25 mouse cellular contexts compared by ENCODE assay signal in genomic region chr9:44213538-44213937, GRCm38 (mm10). TPM values are rescaled to one million over a fixed set of nuclear protein-coding genes. Genes with fewer than 3 reads are reported as not detected.
DNase-seq lines count a peak whose midpoint lies in the region; ATAC-seq and TF ChIP-seq lines count a peak whose summit lies in the region.
"Had no signal": no experiment of that assay in that cellular context is flagged by ENCODE, and none has a peak within 500 bp of the region (broad histone marks: within the 10 kb centered on the region; RNA-seq: fewer than 3 reads in every experiment).

No protein-coding gene starts in this region.

- TF ChIP-seq CTCF in layer of hippocampus, adult 2 months (conservative IDR thresholded peaks at IDR 0.05) = no peak
- TF ChIP-seq CTCF in brain, embryonic 14.5 days (IDR thresholded peaks at IDR 0.05; ENCODE audit: borderline replicate concordance, extremely low read depth, insufficient read depth, insufficient read length) = no peak

- H3K4me3 ChIP-seq in layer of hippocampus, adult 2 months = no peak overlapping the region
- H3K4me3 ChIP-seq: embryonic facial prominence, embryonic 10.5 days; heart, embryonic 15.5 days; liver, embryonic 12.5 days; midbrain, embryonic 15.5 days had no signal

- peak; percentile 88 for ATAC-seq in megakaryocyte progenitor cell, adult 5-6 weeks (replicated peaks; ENCODE audit: poor library complexity)
- ATAC-seq in megakaryocyte-erythroid progenitor cell, adult 5-6 weeks (replicated peaks; ENCODE audit: low FRiP score, low TSS enrichment, poor library complexity, severe bottlenecking) = no peak
- ATAC-seq: forebrain, embryonic 16.5 days; liver, embryonic 12.5 days; midbrain, embryonic 15.5 days had no signal

- TF ChIP-seq POLR2A in brain, embryonic 14.5 days (IDR thresholded peaks at IDR 0.05; ENCODE audit: borderline replicate concordance, extremely low read depth, insufficient read depth, insufficient read length, poor library complexity, severe bottlenecking) = no peak

- peak overlapping the region; percentile 25; the same call in 1 of the 2 replicates for H3K27ac ChIP-seq in layer of hippocampus, adult 2 months
- H3K27ac ChIP-seq: embryonic facial prominence, embryonic 10.5 days; heart, embryonic 15.5 days; liver, embryonic 12.5 days; midbrain, embryonic 15.5 days had no signal

- no peak for DNase-seq in layer of hippocampus, adult 2 months (ENCODE audit: low spot score in 2 of 2)
- no peak for DNase-seq in layer of hippocampus, adult 18-20 months (ENCODE audit: low spot score in 2 of 2)
- peak; percentile 42 for DNase-seq in CD4-positive helper T cell, adult 2 months (ENCODE audit: low read depth, low spot score)
- DNase-seq in brain, embryonic 14.5 days (ENCODE audit: low read depth) = peak; percentile 19
- DNase-seq in testis, postnatal 10 days (ENCODE audit: low spot score) = no peak
- DNase-seq in ovary, postnatal 14 days (ENCODE audit: low spot score) = no peak
- DNase-seq: adrenal gland, postnatal 10 days; cerebellum, postnatal 10 days; kidney, adult 8-10 months; kidney, postnatal 4 days; lung, embryonic 14.5 days; lung, postnatal 4 days; right cerebral cortex, postnatal 25 days; thymus, adult 2 months had no signal

RNA-seq across cellular contexts. Expression of gene Cbl, which starts 20.3 kb away (rescaled TPM):
- total RNA-seq in layer of hippocampus, adult 2 months (2021) = 10 to 100 TPM; 61.7 to 66.5 TPM
- 10 to 100 TPM; 59.8 to 66.3 TPM for total RNA-seq in layer of hippocampus, adult 18-20 months (2021)
- polyA plus RNA-seq in brain, embryonic 14.5 days (2012; rRNA removed) = 24.5 and 30.7 TPM in 2 replicates
- 106 and 109 TPM in 2 replicates for total RNA-seq in megakaryocyte progenitor cell, adult 5-6 weeks (2015)
- total RNA-seq in megakaryocyte progenitor cell, adult 5-6 weeks (2017) = 28.9 and 45.7 TPM in 2 replicates
- 36.5 and 38.8 TPM in 2 replicates for total RNA-seq in megakaryocyte-erythroid progenitor cell, adult 5-6 weeks (2014; fragmentation: Nextera tagmentation)
- 8.4 and 39.5 TPM in 2 replicates for total RNA-seq in megakaryocyte-erythroid progenitor cell, adult 5-6 weeks (2017)

RNA-seq across cellular contexts. Expression of gene Ccdc153, which starts 26.9 kb away (rescaled TPM):
- 1 to 10 TPM; 3.6 to 4.1 TPM for total RNA-seq in layer of hippocampus, adult 2 months (2021)
- total RNA-seq in layer of hippocampus, adult 18-20 months (2021) = 1 to 10 TPM; 4.7 to 6.1 TPM
- polyA plus RNA-seq in brain, embryonic 14.5 days (2012; rRNA removed) = 0.15 TPM in 1 of 2 replicates, not detected in the other
- total RNA-seq in megakaryocyte progenitor cell, adult 5-6 weeks (2015) = not detected in 2 replicates
- not detected in 2 replicates for total RNA-seq in megakaryocyte progenitor cell, adult 5-6 weeks (2017)
- total RNA-seq in megakaryocyte-erythroid progenitor cell, adult 5-6 weeks (2014; fragmentation: Nextera tagmentation) = not detected in 2 replicates
- not detected in 2 replicates for total RNA-seq in megakaryocyte-erythroid progenitor cell, adult 5-6 weeks (2017)
- total RNA-seq: gastrocnemius, adult 8-10 months had no signal
- polyA plus RNA-seq: embryonic facial prominence, embryonic 10.5 days; forebrain, embryonic 16.5 days; hindbrain, embryonic 11.5 days; limb, embryonic 11.5 days; liver, embryonic 12.5 days; lung, embryonic 14.5 days; midbrain, embryonic 15.5 days; neural tube, embryonic 11.5 days had no signal

RNA-seq across cellular contexts. Expression of gene Pdzd3, which starts 37.7 kb away (rescaled TPM):
- total RNA-seq in layer of hippocampus, adult 2 months (2021) = 1 to 10 TPM; 1.1 to 1.5 TPM
- total RNA-seq in layer of hippocampus, adult 18-20 months (2021) = 1 to 10 TPM in 1 of 2 experiments, under 1 TPM in 1; 0.86 to 1.5 TPM
- 0.57 and 0.78 TPM in 2 replicates for polyA plus RNA-seq in brain, embryonic 14.5 days (2012; rRNA removed)
- 0.35 and 0.54 TPM in 2 replicates for total RNA-seq in megakaryocyte progenitor cell, adult 5-6 weeks (2015)
- not detected in 2 replicates for total RNA-seq in megakaryocyte progenitor cell, adult 5-6 weeks (2017)
- not detected in 2 replicates for total RNA-seq in megakaryocyte-erythroid progenitor cell, adult 5-6 weeks (2014; fragmentation: Nextera tagmentation)
- not detected in 2 replicates for total RNA-seq in megakaryocyte-erythroid progenitor cell, adult 5-6 weeks (2017)
- polyA plus RNA-seq: embryonic facial prominence, embryonic 10.5 days; hindbrain, embryonic 11.5 days; neural tube, embryonic 11.5 days had no signal

RNA-seq across cellular contexts. Expression of gene Nlrx1, which starts 54.9 kb away (rescaled TPM):
- 10 to 100 TPM; 11.6 to 13.9 TPM for total RNA-seq in layer of hippocampus, adult 2 months (2021)
- 10 to 100 TPM; 10.0 to 11.8 TPM for total RNA-seq in layer of hippocampus, adult 18-20 months (2021)
- 4.0 and 4.5 TPM in 2 replicates for polyA plus RNA-seq in brain, embryonic 14.5 days (2012; rRNA removed)
- total RNA-seq in megakaryocyte progenitor cell, adult 5-6 weeks (2015) = 4.1 and 4.7 TPM in 2 replicates
- total RNA-seq in megakaryocyte progenitor cell, adult 5-6 weeks (2017) = 3.4 and 8.3 TPM in 2 replicates
- total RNA-seq in megakaryocyte-erythroid progenitor cell, adult 5-6 weeks (2014; fragmentation: Nextera tagmentation) = 1.3 and 1.8 TPM in 2 replicates
- 0.80 and 3.1 TPM in 2 replicates for total RNA-seq in megakaryocyte-erythroid progenitor cell, adult 5-6 weeks (2017)

Comparison
In these comparisons a context has a peak if more than half of its experiments do, and no peak if none do; other contexts are left out.
1. DNase-seq: peak in CD4-positive helper T cell, adult 2 months (single experiment) and brain, embryonic 14.5 days (single experiment); none in layer of hippocampus, adult 2 months (0 of 2), layer of hippocampus, adult 18-20 months (0 of 2), testis, postnatal 10 days (single experiment) and ovary, postnatal 14 days (single experiment).
2. RNA of gene Ccdc153, which starts 26.9 kb away (total RNA-seq): 4.7 to 6.1 TPM in layer of hippocampus, adult 18-20 months and 3.6 to 4.1 TPM in layer of hippocampus, adult 2 months; not detected in megakaryocyte progenitor cell, adult 5-6 weeks and not detected in megakaryocyte-erythroid progenitor cell, adult 5-6 weeks; every median in the first group is over 4 times any median in the second.